Mouse (Mus musculus): ENCODE data around the gene Vmn2r26.
"Not testable (repeated sequence)": the region's sequence is repeated elsewhere in the genome, so short reads cannot be mapped to it uniquely, and the experiment has no call there.

The Vmn2r26 gene

GRCm38 (mm10) chr6:124024268-124024667, at the start of gene Vmn2r26:
Vmn2r26 (plus strand) TSS chr6:124024568.
- not testable (repeated sequence) for DNase-seq (ENCODE audit: low read depth)

DNA sequence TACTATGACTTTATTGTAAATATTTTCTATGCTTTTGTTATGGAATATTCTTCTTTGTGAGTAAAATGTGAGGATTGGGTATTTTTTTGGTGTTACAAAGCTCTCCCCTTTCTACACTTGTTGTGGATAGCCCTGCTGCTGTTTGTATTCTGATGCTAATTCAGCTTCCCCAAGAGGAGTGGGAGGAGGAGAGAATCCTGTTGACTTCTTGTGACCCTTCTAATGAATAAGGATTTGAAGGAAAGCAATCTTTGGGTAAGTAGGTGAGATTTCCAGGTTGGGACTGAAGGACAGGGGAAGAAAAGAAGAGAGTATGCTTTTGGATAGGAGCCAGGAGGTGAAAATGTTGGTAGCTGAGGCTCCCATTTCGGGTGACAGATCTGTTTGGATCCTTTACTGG, 3.5 kb upstream of the Vmn2r26 start:
- DNase-seq (ENCODE audit: low read depth), result no peak

DNA sequence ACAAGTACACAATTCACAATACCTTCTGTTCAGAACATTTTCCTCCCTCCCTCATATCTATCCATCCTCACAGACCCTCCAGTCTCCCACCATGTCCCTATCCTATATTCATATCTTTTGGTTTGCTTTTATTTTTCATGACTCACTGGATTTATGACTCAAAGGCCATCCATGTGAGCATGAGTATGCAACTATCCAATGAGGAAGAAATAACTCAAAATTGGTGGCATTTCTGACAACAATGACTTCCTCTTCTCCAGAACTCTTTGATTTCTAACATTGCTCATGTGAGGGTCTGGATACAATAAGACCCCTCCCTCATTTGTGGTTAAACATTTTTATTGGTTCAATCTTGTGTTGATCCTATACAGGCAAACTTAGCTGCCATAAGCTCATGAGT, 24.0 kb downstream of the Vmn2r26 start:
- DNase-seq (ENCODE audit: low read depth), result no peak

- DNase-seq (ENCODE audit: low read depth), result not testable (repeated sequence)
Measured at GRCm38 (mm10) chr6:124053611-124054010, 29.2 kb downstream of the Vmn2r26 start.

DNA sequence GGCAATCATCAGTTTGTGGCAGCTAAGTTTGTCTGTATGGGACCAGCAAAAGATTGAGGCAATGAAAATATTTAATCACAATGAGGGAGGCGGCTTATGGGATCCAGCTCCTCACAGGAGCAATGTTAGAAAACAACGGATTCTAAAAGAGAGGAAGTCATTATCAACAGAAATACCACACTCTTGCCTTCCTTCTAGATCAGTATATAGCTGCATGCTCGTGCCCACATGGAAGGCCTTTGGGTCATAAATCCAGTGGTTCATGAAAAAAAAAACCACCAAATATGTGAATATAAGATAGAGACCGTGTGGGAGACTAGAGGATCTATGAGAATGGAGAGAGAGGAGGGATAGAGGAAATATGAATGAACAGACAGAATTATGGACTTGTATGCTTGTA, 78.0 kb downstream of the Vmn2r26 start:
- no peak for DNase-seq (ENCODE audit: low read depth)
